Mouse (Mus musculus) frontal cortex, postnatal 14 days (tissue): ENCODE measurements around the gene Acyp1.

Experiments
- DNase-seq, 2 experiments: peaks; one replicate each; pipeline ENCODE4 v3.0.0; 2022; ENCODE audit warnings: low spot score in 2 of 2

Gene Acyp1

GRCm38 (mm10) chr12:85233376-85234358 lies 54.6 kb downstream of the Acyp1 start:
- DNase-seq: no peak

- no peak for DNase-seq
Observed at GRCm38 (mm10) chr12:85227876-85228599, 60.2 kb downstream of the Acyp1 start.

GRCm38 (mm10) chr12:85227227-85227626 lies 61.0 kb downstream of the Acyp1 start:
- DNase-seq: no peak
